In the genomic region with DNA sequence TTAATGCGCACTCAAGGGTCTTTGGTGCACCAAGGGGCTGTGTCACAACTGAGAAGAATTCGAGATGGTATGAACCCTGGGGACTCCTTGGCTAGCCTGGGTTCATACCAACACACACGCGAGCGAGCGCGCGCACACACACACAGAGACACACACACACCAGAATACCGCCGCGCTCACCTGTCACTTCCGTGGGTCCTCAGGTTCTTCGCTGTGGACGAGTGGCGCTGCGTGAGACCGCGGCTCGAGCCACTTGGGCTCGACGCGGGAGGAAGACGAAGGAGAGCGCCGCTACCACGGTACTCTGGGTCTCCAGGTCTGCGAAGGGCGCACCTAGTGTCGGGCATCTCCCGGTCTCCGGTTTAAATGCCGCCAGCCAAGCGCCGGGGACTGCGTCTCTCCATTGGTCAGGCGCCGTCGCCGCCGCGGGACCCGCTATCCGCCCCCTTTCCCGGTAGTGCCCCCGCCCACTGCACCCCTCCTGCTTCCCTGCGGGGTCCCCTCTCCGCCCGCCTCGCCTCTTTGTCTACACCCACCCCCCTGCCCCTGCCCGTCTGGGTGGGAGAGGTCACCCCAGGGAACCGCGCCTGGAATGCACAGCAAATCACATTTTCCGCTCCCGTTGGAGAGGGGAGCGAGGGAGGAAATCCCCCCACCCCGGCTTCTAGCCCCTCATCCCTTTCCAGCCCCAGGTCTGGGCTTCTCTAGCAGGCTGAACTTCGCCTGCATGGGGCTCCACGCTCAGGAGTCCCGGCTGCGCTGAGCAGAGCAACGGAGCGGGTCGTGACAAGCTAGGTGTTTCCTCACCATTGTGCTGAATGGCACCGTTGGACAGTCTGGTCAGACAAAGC, we compare ENCODE assay signal across 9 mouse cellular contexts. TPM values are rescaled to one million over a fixed set of nuclear protein-coding genes. Genes with fewer than 3 reads are reported as not detected.
DNase-seq lines count a peak whose midpoint lies in the region; ATAC-seq and TF ChIP-seq lines count a peak whose summit lies in the region.
"Had no signal": no experiment of that assay in that cellular context is flagged by ENCODE, and none has a peak within 500 bp of the region (broad histone marks: within the 10 kb centered on the region; RNA-seq: fewer than 3 reads in every experiment).

Gene Grem1, minus strand, starts transcription at position 336 of the 851 bp plus-strand sequence.

- peak within 1 kb of the TSS; percentile 97 for H3K4me2 ChIP-seq in embryonic facial prominence, embryonic 12.5 days (replicated peaks)
- peak within 1 kb of the TSS; percentile 95 for H3K4me2 ChIP-seq in intestine, embryonic 14.5 days (ENCODE audit: low read length)

- DNase-seq in heart, embryonic 10.5 days (ENCODE audit: low spot score) = peak; percentile 74
- DNase-seq in heart, adult 8-10 months (ENCODE audit: low spot score) = no peak
- DNase-seq in intestine, embryonic 14.5 days (ENCODE audit: low spot score) = peak; percentile 78
- DNase-seq in neural tube, embryonic 10.5 days (ENCODE audit: extremely low spot score, low spot score) = peak; percentile 69
- DNase-seq in urinary bladder, postnatal 14 days (ENCODE audit: low spot score) = no peak

- H3K27me3 ChIP-seq in heart, embryonic 10.5 days (ENCODE audit: insufficient read depth, poor library complexity, severe bottlenecking) = peaks cover 72% of the 10 kb centered on the region
- H3K27me3 ChIP-seq in ES-Bruce4 (ENCODE audit: control insufficient read depth, insufficient read depth, low read length, poor library complexity, severe bottlenecking) = peaks cover 7% of the 10 kb centered on the region
- H3K27me3 ChIP-seq in embryonic facial prominence, embryonic 12.5 days = peaks cover 41% of the 10 kb centered on the region
- peaks cover 49% of the 10 kb centered on the region for H3K27me3 ChIP-seq in intestine, embryonic 14.5 days (replicated peaks; ENCODE audit: control insufficient read depth, insufficient read depth, low read length)

- no peak for TF ChIP-seq EP300 in ES-Bruce4 (IDR thresholded peaks at IDR 0.05; ENCODE audit: insufficient read depth, low read depth, low read length)

- WGBS in heart, embryonic 10.5 days = under 1% methylated on average over 64 of the region's 64 CpGs
- under 1% methylated on average over 62 of the region's 64 CpGs for WGBS in embryonic facial prominence, embryonic 12.5 days
- under 1% methylated on average over 60 of the region's 64 CpGs for WGBS in intestine, embryonic 14.5 days

- ATAC-seq in embryonic facial prominence, embryonic 12.5 days (ENCODE audit: insufficient number of reproducible peaks, insufficient read depth, low FRiP score, low TSS enrichment) = peak; percentile 31
- peak; percentile 68 for ATAC-seq in intestine, embryonic 14.5 days (replicated peaks; ENCODE audit: low FRiP score, low TSS enrichment, low read depth)
- ATAC-seq in megakaryocyte, adult 5-6 weeks (ENCODE audit: poor library complexity, severe bottlenecking) = no peak

- TF ChIP-seq CTCF in ES-Bruce4 (IDR thresholded peaks at IDR 0.05; ENCODE audit: low read depth, low read length) = no peak

- H3K36me3 ChIP-seq in heart, embryonic 10.5 days = no peaks in the 10 kb centered on the region
- H3K36me3 ChIP-seq in ES-Bruce4 (ENCODE audit: control insufficient read depth, insufficient read depth, low read length, poor library complexity, severe bottlenecking) = no peaks in the 10 kb centered on the region
- no peaks in the 10 kb centered on the region for H3K36me3 ChIP-seq in embryonic facial prominence, embryonic 12.5 days
- H3K36me3 ChIP-seq in intestine, embryonic 14.5 days (ENCODE audit: control insufficient read depth, insufficient read depth, low read length) = no peaks in the 10 kb centered on the region

- no peak within 1 kb of the TSS for H3K9ac ChIP-seq in ES-Bruce4 (ENCODE audit: low read depth, poor library complexity, severe bottlenecking)
- peak within 1 kb of the TSS; percentile 40 for H3K9ac ChIP-seq in embryonic facial prominence, embryonic 12.5 days
- H3K9ac ChIP-seq in intestine, embryonic 14.5 days (ENCODE audit: low read length) = peak within 1 kb of the TSS; percentile 42

- peak within 1 kb of the TSS; percentile 67 for H3K4me3 ChIP-seq in heart, embryonic 10.5 days
- peak within 1 kb of the TSS; percentile 44 for H3K4me3 ChIP-seq in ES-Bruce4 (ENCODE audit: low read depth, low read length)
- H3K4me3 ChIP-seq in embryonic facial prominence, embryonic 12.5 days = peak within 1 kb of the TSS; percentile 56
- peak within 1 kb of the TSS; percentile 52 for H3K4me3 ChIP-seq in intestine, embryonic 14.5 days (ENCODE audit: low read depth, low read length)

- H3K9me3 ChIP-seq in heart, embryonic 10.5 days = no peaks in the 10 kb centered on the region
- H3K9me3 ChIP-seq in ES-Bruce4 (replicated peaks; ENCODE audit: control insufficient read depth, insufficient read depth, low read length, poor library complexity, severe bottlenecking) = no peaks in the 10 kb centered on the region
- H3K9me3 ChIP-seq in embryonic facial prominence, embryonic 12.5 days = no peaks in the 10 kb centered on the region
- no peaks in the 10 kb centered on the region for H3K9me3 ChIP-seq in intestine, embryonic 14.5 days (ENCODE audit: control insufficient read depth, low read length)

- no peak within 1 kb of the TSS for H3K27ac ChIP-seq in heart, embryonic 10.5 days
- H3K27ac ChIP-seq in ES-Bruce4 (ENCODE audit: insufficient read depth, low read length) = no peak within 1 kb of the TSS
- H3K27ac ChIP-seq in embryonic facial prominence, embryonic 12.5 days = no peak within 1 kb of the TSS
- 0 out of 2 replicates have a peak within 1 kb of the TSS, but pooled peaks have one; percentile 27 for H3K27ac ChIP-seq in intestine, embryonic 14.5 days (ENCODE audit: low read depth)

- peaks cover 24% of the 10 kb centered on the region for H3K4me1 ChIP-seq in heart, embryonic 10.5 days
- H3K4me1 ChIP-seq in ES-Bruce4 (ENCODE audit: control insufficient read depth, insufficient read depth, low read length) = no peaks in the 10 kb centered on the region
- H3K4me1 ChIP-seq in embryonic facial prominence, embryonic 12.5 days = peaks cover 19% of the 10 kb centered on the region
- peaks cover 5% of the 10 kb centered on the region; the same call in 1 of the 2 replicates for H3K4me1 ChIP-seq in intestine, embryonic 14.5 days (replicated peaks; ENCODE audit: control insufficient read depth, insufficient read depth, low read length)

- no peak for TF ChIP-seq POLR2A in ES-Bruce4 (IDR thresholded peaks at IDR 0.05; ENCODE audit: insufficient read depth, low read length)

RNA-seq across cellular contexts. Expression of gene Grem1, which starts in this region (rescaled TPM):
- 0.10 and 0.84 TPM in 2 replicates for polyA plus RNA-seq in heart, embryonic 10.5 days (2016; fragmentation: Nextera tagmentation; extraction: Ambion mirVana)
- total RNA-seq in heart, adult 8-10 months (2022) = not detected
- 5.5 and 6.4 TPM in 2 replicates for polyA plus RNA-seq in ES-Bruce4 (2011; ENCODE audit: insufficient read depth, insufficient read length, low read depth, missing spikeins)
- 2.7 and 4.0 TPM in 2 replicates for polyA plus RNA-seq in embryonic facial prominence, embryonic 12.5 days (2016; fragmentation: Nextera tagmentation; extraction: Ambion mirVana)
- 9.5 and 11.5 TPM in 2 replicates for polyA plus RNA-seq in intestine, embryonic 14.5 days (2014; fragmentation: Nextera tagmentation; extraction: Ambion mirVana)
- not detected in 2 replicates for total RNA-seq in megakaryocyte, adult 5-6 weeks (2015)
- 0.15 TPM in 1 of 2 replicates, not detected in the other for total RNA-seq in megakaryocyte, adult 5-6 weeks (2017)
- total RNA-seq: liver, adult 2 months had no signal
- polyA plus RNA-seq: liver, adult 2 months had no signal

Comparison
In these comparisons a context has a peak if more than half of its experiments do, and no peak if none do; other contexts are left out.
1. Peak in DNase-seq and H3K4me3 ChIP-seq in heart, embryonic 10.5 days; RNA of the gene not detected or under 1 TPM.
2. DNase-seq: peak in intestine, embryonic 14.5 days (single experiment) and neural tube, embryonic 10.5 days (single experiment); none in heart, adult 8-10 months (single experiment) and urinary bladder, postnatal 14 days (single experiment).
3. Peak in every context shown above with its lines, with median percentiles within 50 percentile points of each other: H3K4me3 ChIP-seq.